Mouse (Mus musculus): ENCODE data around the gene Prickle2. TPM values are rescaled to one million over a fixed set of nuclear protein-coding genes. Genes with fewer than 3 reads are reported as not detected.

Prickle2 gene
- polyA plus RNA-seq, 1 experiment from 2014 or later = 5.3 TPM

DNA sequence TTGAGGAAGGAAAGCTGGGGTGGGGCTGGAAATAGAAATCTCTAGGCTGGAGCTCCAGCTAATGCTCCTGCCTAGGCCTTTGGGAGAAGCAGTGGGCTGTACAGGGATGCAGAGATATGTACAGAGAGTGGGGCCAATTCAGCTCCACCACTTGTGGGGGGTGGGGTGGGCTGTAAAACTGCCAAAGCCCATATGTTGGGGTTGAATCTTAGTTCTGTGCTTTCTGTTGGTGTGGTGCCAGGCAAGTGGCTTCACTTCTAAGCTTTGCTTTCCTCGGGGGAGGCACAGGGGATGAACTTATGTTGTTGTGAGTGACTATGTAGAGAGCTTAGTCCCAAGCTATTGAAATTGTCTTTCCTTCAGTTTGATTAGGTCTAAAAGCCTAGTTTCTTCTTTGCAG, 292.0 kb downstream of the Prickle2 start:
- H3K27ac ChIP-seq (replicated peaks) = peak overlapping the region; percentile 48; the same call in 1 of the 2 replicates
- 93% methylated on average over 1 of the region's 1 CpGs for WGBS
- H3K4me3 ChIP-seq = no peak overlapping the region
- DNase-seq (ENCODE audit: low spot score) = no peak
- H3K9me3 ChIP-seq = no peaks in the 10 kb centered on the region
- peaks cover 13% of the 10 kb centered on the region for H3K4me1 ChIP-seq
- no peaks in the 10 kb centered on the region for H3K27me3 ChIP-seq (replicated peaks; ENCODE audit: low read depth, poor library complexity, severe bottlenecking)
- peaks cover 17% of the 10 kb centered on the region for H3K36me3 ChIP-seq (replicated peaks)

DNA sequence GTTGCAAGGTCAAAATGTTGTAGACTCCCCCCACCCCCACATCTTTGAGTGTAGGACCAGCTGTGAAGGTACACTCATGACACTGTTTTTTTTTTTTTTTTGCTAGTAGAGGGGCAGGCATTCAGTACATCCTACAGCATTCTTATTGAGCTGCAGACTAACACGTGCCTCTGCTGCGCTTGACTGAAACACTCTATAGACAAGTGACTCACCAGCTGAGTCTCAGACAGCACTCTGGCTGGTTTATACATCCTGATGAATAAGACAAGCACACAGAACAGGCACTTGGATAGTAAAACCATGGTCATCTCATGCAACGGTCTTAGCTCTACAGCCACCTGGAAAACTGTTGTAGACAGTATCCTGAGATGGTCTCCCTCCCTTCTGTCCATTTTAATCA, 296.2 kb downstream of the Prickle2 start:
- H3K4me1 ChIP-seq = peaks cover 15% of the 10 kb centered on the region
- 93% methylated on average over 3 of the region's 3 CpGs for WGBS
- no peaks in the 10 kb centered on the region for H3K27me3 ChIP-seq (replicated peaks; ENCODE audit: low read depth, poor library complexity, severe bottlenecking)
- H3K9me3 ChIP-seq = no peaks in the 10 kb centered on the region
- DNase-seq (ENCODE audit: low spot score) = no peak
- peaks cover 24% of the 10 kb centered on the region for H3K36me3 ChIP-seq (replicated peaks)
- H3K27ac ChIP-seq (replicated peaks) = no peak overlapping the region
- no peak overlapping the region for H3K4me3 ChIP-seq

DNA sequence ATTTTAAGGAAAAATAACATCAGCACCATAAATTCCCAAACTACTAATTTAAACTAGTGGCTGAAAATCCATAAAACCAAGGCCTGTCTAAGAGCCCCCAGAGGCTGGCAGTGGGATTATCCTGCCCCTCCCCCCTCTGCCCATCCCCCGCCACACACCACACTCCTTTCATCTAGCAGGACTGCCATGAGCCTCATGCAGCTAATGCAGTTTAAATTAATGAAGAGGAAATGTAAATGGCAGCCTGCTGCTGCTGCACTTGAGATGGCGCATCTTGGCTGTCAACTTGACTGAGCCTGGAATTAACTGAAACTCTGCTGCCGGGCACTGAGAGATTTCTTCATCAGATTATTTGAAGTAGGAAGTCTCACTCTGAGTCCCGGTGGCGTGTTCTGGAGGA, 298.7 kb downstream of the Prickle2 start:
- H3K36me3 ChIP-seq (replicated peaks) = peaks cover 24% of the 10 kb centered on the region
- peaks cover 5% of the 10 kb centered on the region for H3K4me1 ChIP-seq
- WGBS = 68% methylated on average over 5 of the region's 5 CpGs
- no peak overlapping the region for H3K27ac ChIP-seq (replicated peaks)
- H3K27me3 ChIP-seq (replicated peaks; ENCODE audit: low read depth, poor library complexity, severe bottlenecking) = no peaks in the 10 kb centered on the region
- DNase-seq (ENCODE audit: low spot score) = peak; percentile 34
- no peak overlapping the region for H3K4me3 ChIP-seq
- no peaks in the 10 kb centered on the region for H3K9me3 ChIP-seq

DNA sequence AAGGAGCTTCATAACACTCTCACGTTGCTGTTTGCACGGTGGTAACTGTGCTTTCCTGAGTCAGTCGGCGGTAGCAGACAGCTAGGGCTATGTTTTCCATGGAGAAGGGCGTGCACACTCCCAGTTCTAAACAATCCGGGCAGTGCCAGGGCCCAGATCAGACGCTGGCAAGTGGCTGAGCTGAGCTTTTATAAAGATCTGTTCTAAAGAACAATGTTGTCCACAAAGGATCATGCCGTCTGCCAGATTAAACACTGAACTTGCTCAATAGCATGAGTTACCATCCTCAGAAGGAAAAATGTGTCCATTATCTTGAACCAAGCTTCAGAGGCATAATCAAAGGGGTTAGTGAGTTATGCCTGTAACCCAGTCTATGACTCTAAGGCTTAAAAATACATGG, 300.4 kb downstream of the Prickle2 start:
- Histone ChIP-seq H3K36me3 (replicated peaks) (peaks cover 15% of the 10 kb centered on the region), H3K4me1 (peaks cover 5% of the 10 kb centered on the region), H3K27ac (replicated peaks) (no peak overlapping the region), H3K9me3 (no peaks in the 10 kb centered on the region), H3K27me3 (replicated peaks; ENCODE audit: low read depth, poor library complexity, severe bottlenecking) (no peaks in the 10 kb centered on the region), H3K4me3 (no peak overlapping the region)
- DNase-seq (ENCODE audit: low spot score) = no peak
- WGBS = 82% methylated on average over 8 of the region's 8 CpGs

DNA sequence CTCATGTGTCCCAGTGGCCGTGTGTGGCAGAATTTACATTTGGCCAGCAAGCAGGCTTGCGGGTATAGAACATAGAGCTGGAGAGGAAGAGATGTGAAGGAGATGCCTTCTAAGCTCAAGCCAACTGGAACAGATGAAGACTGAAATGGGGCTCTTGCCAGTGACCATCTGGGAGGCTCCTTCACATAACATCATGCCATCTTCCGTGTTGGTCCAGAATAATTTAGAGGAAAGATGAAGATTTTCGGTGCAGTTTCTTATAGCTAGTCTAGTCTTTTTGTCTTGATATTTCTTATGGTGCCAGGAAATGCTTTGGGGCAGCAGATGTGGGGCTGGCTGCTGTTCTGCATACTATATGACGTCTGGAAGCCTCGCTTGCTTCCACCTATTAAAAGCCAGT, 308.1 kb downstream of the Prickle2 start:
- no peak for DNase-seq (ENCODE audit: low spot score)
- no peaks in the 10 kb centered on the region for H3K27me3 ChIP-seq (replicated peaks; ENCODE audit: low read depth, poor library complexity, severe bottlenecking)
- H3K4me1 ChIP-seq = peaks cover 14% of the 10 kb centered on the region
- 89% methylated on average over 6 of the region's 6 CpGs for WGBS
- no peaks in the 10 kb centered on the region for H3K36me3 ChIP-seq (replicated peaks)
- H3K27ac ChIP-seq (replicated peaks) = no peak overlapping the region
- no peak overlapping the region for H3K4me3 ChIP-seq
- H3K9me3 ChIP-seq = no peaks in the 10 kb centered on the region

DNA sequence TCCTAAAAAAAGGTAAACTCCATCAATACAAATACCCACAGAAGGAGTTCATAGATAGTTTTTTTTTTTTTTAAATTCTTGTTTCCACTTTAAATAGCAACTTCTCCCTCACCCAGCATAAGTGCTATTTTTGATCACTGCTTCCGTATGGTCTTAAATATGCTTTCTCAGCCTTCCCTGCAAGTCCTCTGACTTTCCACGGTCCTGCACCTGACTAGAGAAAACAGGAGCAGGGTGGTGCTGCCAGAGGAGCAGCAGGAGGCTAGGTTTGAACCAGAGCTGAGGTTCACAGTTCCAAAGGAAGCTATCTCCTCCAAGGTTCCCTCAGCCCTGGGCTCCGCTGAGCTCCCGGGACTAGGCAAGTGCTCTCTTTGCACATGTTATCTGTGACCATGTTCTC, 310.4 kb downstream of the Prickle2 start:
- H3K4me1 ChIP-seq = peaks cover 14% of the 10 kb centered on the region
- H3K9me3 ChIP-seq = no peaks in the 10 kb centered on the region
- no peaks in the 10 kb centered on the region for H3K27me3 ChIP-seq (replicated peaks; ENCODE audit: low read depth, poor library complexity, severe bottlenecking)
- H3K27ac ChIP-seq (replicated peaks) = no peak overlapping the region
- DNase-seq (ENCODE audit: low spot score) = no peak
- 86% methylated on average over 4 of the region's 4 CpGs for WGBS
- no peak overlapping the region for H3K4me3 ChIP-seq
- H3K36me3 ChIP-seq (replicated peaks) = no peaks in the 10 kb centered on the region

DNA sequence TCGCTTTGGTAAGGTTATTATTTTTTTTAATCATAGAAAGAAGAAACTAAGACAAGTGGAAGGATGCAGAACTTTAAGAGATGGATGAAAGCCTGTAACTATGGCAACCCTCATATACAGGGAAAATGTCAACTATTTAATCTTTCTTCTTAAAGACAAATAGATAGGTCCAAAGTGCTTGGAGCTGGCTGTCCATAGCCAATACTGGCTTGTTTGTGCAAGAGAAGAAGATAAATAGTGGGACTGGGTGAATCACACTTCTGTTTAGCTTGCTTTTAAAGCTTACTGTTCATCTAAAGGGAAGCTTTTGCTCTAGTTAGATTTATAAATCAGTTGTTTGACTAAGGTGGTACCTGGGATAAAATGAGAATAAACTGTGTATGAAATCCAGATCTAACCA, 310.8 kb downstream of the Prickle2 start:
- Histone ChIP-seq H3K4me3 (no peak overlapping the region), H3K9me3 (no peaks in the 10 kb centered on the region), H3K27me3 (replicated peaks; ENCODE audit: low read depth, poor library complexity, severe bottlenecking) (no peaks in the 10 kb centered on the region), H3K4me1 (peaks cover 14% of the 10 kb centered on the region), H3K27ac (replicated peaks) (no peak overlapping the region), H3K36me3 (replicated peaks) (no peaks in the 10 kb centered on the region)
- 78% methylated on average over 1 of the region's 1 CpGs for WGBS
- no peak for DNase-seq (ENCODE audit: low spot score)

DNA sequence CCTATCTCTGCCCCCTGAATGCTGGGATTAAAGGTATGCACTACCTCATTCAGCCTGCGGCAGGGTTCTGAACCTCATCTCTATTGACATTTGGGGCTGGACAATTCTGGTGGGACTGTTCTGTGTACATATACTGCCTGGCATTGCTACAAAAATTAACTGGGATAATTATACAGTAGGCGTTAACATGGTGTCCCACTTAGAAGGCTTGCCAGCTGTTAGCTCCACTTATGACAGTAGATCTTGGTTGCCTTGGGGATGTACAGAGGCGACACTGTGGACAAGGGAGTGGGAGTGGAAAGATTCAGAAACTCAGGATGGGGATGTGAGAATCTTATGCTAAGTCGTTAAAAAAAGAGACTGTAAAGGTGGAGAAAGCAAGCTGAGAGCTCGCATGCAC, 311.3 kb downstream of the Prickle2 start:
- no peak for DNase-seq (ENCODE audit: low spot score)
- Histone ChIP-seq H3K27me3 (replicated peaks; ENCODE audit: low read depth, poor library complexity, severe bottlenecking) (no peaks in the 10 kb centered on the region), H3K4me3 (no peak overlapping the region), H3K9me3 (no peaks in the 10 kb centered on the region), H3K4me1 (peaks cover 14% of the 10 kb centered on the region), H3K36me3 (replicated peaks) (no peaks in the 10 kb centered on the region), H3K27ac (replicated peaks) (no peak overlapping the region)
- WGBS = 90% methylated on average over 5 of the region's 5 CpGs

- H3K27ac ChIP-seq (replicated peaks) = no peak overlapping the region
- H3K27me3 ChIP-seq (replicated peaks; ENCODE audit: low read depth, poor library complexity, severe bottlenecking) = no peaks in the 10 kb centered on the region
- H3K9me3 ChIP-seq = no peaks in the 10 kb centered on the region
- DNase-seq (ENCODE audit: low spot score) = no peak
- WGBS = 90% methylated on average over 4 of the region's 4 CpGs
- H3K36me3 ChIP-seq (replicated peaks) = no peaks in the 10 kb centered on the region
- H3K4me3 ChIP-seq = no peak overlapping the region
- H3K4me1 ChIP-seq = 0 out of 2 replicates have a peak, but pooled peaks cover 3% of the 10 kb centered on the region
These were observed 315.6 kb downstream of the Prickle2 start for GRCm38 (mm10) chr6:92390321-92390720.

DNA sequence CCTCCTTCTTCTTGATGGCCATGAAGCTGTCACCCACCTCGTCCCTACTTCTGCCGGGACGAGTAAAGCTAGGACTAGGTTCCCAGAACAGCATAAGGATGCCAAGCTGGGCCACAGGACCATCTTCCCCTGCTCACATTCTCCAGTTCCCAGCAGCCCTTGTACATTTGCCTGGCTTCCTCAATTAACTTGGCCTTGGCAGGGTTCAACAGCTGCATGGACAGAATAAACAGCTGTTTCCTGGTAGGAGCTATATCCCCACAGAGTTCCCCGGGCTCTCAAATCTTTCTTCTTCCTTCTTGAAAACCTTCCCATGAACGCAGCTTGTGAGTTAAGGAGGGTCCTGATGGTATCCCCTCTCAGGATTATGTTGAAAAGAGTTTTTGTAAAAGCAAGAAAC, 317.3 kb downstream of the Prickle2 start:
- WGBS = 81% methylated on average over 5 of the region's 5 CpGs
- H3K4me1 ChIP-seq = peaks cover 9% of the 10 kb centered on the region; the same call in 1 of the 2 replicates

GRCm38 (mm10) chr6:92383196-92383782, 322.7 kb downstream of the Prickle2 start:
- Histone ChIP-seq H3K9me3 (no peaks in the 10 kb centered on the region), H3K36me3 (replicated peaks) (no peaks in the 10 kb centered on the region), H3K4me1 (peaks cover 13% of the 10 kb centered on the region), H3K4me3 (no peak overlapping the region), H3K27me3 (replicated peaks; ENCODE audit: low read depth, poor library complexity, severe bottlenecking) (no peaks in the 10 kb centered on the region), H3K27ac (replicated peaks) (no peak overlapping the region)
- DNase-seq (ENCODE audit: low spot score) = no peak
- 81% methylated on average over 14 of the region's 14 CpGs for WGBS

More for the DNA sequence above, 317.3 kb downstream of the Prickle2 start:
- Histone ChIP-seq H3K9me3 (no peaks in the 10 kb centered on the region), H3K27me3 (replicated peaks; ENCODE audit: low read depth, poor library complexity, severe bottlenecking) (no peaks in the 10 kb centered on the region), H3K36me3 (replicated peaks) (no peaks in the 10 kb centered on the region), H3K4me3 (no peak overlapping the region), H3K27ac (replicated peaks) (no peak overlapping the region)
- no peak for DNase-seq (ENCODE audit: low spot score)

DNA sequence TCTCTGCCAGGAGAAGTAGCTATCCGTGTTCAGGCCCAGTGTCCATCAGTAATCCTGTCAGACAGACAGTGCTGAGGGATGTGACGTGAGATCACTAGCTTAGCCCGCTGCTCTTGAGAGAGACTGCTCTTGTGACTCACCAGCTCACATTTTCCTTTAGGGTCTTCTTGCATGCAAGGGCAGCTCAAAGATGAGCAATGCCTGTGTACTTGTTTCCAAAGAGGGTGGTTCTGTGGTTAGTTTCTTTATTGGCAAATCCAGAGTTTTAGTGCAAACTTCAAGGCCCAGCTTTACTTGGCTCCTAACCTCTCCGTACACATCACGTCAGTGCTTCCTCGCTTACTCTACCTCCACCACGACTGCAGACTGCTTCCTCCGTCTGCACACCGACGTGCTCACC, 324.9 kb downstream of the Prickle2 start:
- H3K27ac ChIP-seq (replicated peaks) = no peak overlapping the region
- H3K4me3 ChIP-seq = no peak overlapping the region
- no peak for DNase-seq (ENCODE audit: low spot score)
- no peaks in the 10 kb centered on the region for H3K9me3 ChIP-seq
- H3K4me1 ChIP-seq = peaks cover 13% of the 10 kb centered on the region
- H3K36me3 ChIP-seq (replicated peaks) = peaks cover 6% of the 10 kb centered on the region
- no peaks in the 10 kb centered on the region for H3K27me3 ChIP-seq (replicated peaks; ENCODE audit: low read depth, poor library complexity, severe bottlenecking)
- 90% methylated on average over 10 of the region's 10 CpGs for WGBS

DNA sequence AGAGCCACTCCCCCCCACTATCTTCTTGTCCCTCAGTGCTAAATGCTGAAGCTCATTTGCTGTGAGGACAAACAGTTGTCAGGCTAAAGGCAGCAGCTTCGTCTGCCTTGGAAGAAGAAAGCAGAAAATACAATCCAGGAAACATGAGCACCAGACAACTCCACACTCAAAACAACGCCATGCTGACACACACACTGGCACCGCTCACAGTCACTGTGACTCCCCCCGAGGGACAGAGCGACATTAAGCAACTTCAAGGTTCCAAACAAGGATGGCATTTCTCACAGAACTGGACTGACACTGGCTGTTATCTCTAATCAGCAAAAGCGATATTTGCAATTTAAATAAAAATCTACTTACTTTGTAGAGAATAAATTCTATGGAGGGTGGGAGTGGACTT, 331.1 kb downstream of the Prickle2 start:
- H3K9me3 ChIP-seq = no peaks in the 10 kb centered on the region

More for the DNA sequence above, 331.1 kb downstream of the Prickle2 start:
- Histone ChIP-seq H3K36me3 (replicated peaks) (peaks cover 12% of the 10 kb centered on the region), H3K27me3 (replicated peaks; ENCODE audit: low read depth, poor library complexity, severe bottlenecking) (no peaks in the 10 kb centered on the region), H3K4me1 (no peaks in the 10 kb centered on the region), H3K27ac (replicated peaks) (no peak overlapping the region), H3K4me3 (no peak overlapping the region)
- no peak for DNase-seq (ENCODE audit: low spot score)
- 81% methylated on average over 6 of the region's 6 CpGs for WGBS

Measured in embryonic facial prominence, embryonic 10.5 days (tissue).